Mouse (Mus musculus) limb, embryonic 13.5 days (tissue): Measurements from ENCODE around the gene Prkaca. TPM values are rescaled to one million over a fixed set of nuclear protein-coding genes. Genes with fewer than 3 reads are reported as not detected.

Experiments used
- ATAC-seq: fragments of 200-750 bp; cut with Nextera tagmentation; 2 replicates; pipeline ENCODE4 v1.8.0; 2017; ENCODE audit warnings: low read depth, moderate number of reproducible peaks, moderate TSS enrichment; ENCODE audit not compliant: low FRiP score
- H3K27ac ChIP-seq: fragments of 300-500 bp; sonication (generic); 2 replicates; pipeline ENCODE4 v1.5.1; 2015; ENCODE audit warnings: inconsistent platforms, mild to moderate bottlenecking, moderate library complexity
- H3K27me3 ChIP-seq: fragments of 300-500 bp; sonication (generic); 2 replicates; pipeline ENCODE4 v1.6.1; 2015; ENCODE audit warnings: mild to moderate bottlenecking, inconsistent platforms
- H3K36me3 ChIP-seq: fragments of 300-500 bp; sonication (generic); 2 replicates; pipeline ENCODE4 v1.6.1; 2015; ENCODE audit warnings: inconsistent platforms, mild to moderate bottlenecking, moderate library complexity
- H3K4me1 ChIP-seq: fragments of 300-500 bp; sonication (generic); 2 replicates; pipeline ENCODE4 v1.6.1; 2015; ENCODE audit warnings: inconsistent platforms
- H3K4me2 ChIP-seq: fragments of 300-500 bp; sonication (generic); replicated peaks from 2 replicates; pipeline ENCODE4 v1.6.1; 2015; ENCODE audit warnings: inconsistent platforms, mild to moderate bottlenecking, moderate library complexity
- H3K4me3 ChIP-seq: fragments of 300-500 bp; sonication (generic); 2 replicates; pipeline ENCODE4 v1.5.1; 2015; ENCODE audit warnings: moderate library complexity, mild to moderate bottlenecking, inconsistent platforms
- H3K9ac ChIP-seq: fragments of 300-500 bp; sonication (generic); 2 replicates; pipeline ENCODE4 v1.6.1; 2015; ENCODE audit warnings: mild to moderate bottlenecking, inconsistent platforms
- H3K9me3 ChIP-seq: fragments of 300-500 bp; sonication (generic); 2 replicates; pipeline ENCODE4 v1.6.1; 2016; ENCODE audit warnings: inconsistent platforms
- WGBS: fragments of 180-500 bp; shearing (Covaris S2); methylation state at CpG from one replicate; pipeline ENCODE4 v1.1.7; 2015; 5-methylcytosine and 5-hydroxymethylcytosine counted together
- polyA plus RNA-seq: library from polyadenylated mRNA; unstranded; fragments of >200 nt; fragmentation: Nextera tagmentation; extraction: Ambion mirVana; gene quantifications from 2 replicates; pipeline ENCODE4 v1.2.1, GENCODE M21; 2015

Gene Prkaca
- polyA plus RNA-seq, 1 experiment from 2014 or later, result 174 TPM

GRCm38 (mm10) chr8:83996567-83997505 lies 24.0 kb downstream of the Prkaca start:
- Histone ChIP-seq H3K9me3 (no peaks in the 10 kb centered on the region), H3K4me2 (peak overlapping the region; percentile 85), H3K27me3 (0 out of 2 replicates have a peak, but pooled peaks cover 12% of the 10 kb centered on the region), H3K27ac (peak overlapping the region; percentile 98), H3K4me1 (peaks cover 38% of the 10 kb centered on the region), H3K36me3 (peaks cover 54% of the 10 kb centered on the region), H3K4me3 (peak overlapping the region; percentile 78), H3K9ac (peak overlapping the region; percentile 95)
- WGBS, result 0% methylated on average over 38 of the region's 103 CpGs
- ATAC-seq, result peak; percentile 79

GRCm38 (mm10) chr8:83997511-83998141 lies 24.8 kb downstream of the Prkaca start, which contains the start of gene Samd1:
Samd1 (plus strand) TSS chr8:83997672.
- Histone ChIP-seq H3K4me3 (peak within 1 kb of the TSS; percentile 78), H3K4me1 (peaks cover 39% of the 10 kb centered on the region), H3K27me3 (0 out of 2 replicates have a peak, but pooled peaks cover 12% of the 10 kb centered on the region), H3K36me3 (peaks cover 52% of the 10 kb centered on the region), H3K9ac (peak within 1 kb of the TSS; percentile 95), H3K9me3 (no peaks in the 10 kb centered on the region), H3K27ac (peak within 1 kb of the TSS; percentile 98), H3K4me2 (peak within 1 kb of the TSS; percentile 85)
- ATAC-seq, result peak; percentile 18; the same call in 1 of the 2 replicates
- under 1% methylated on average over 56 of the region's 112 CpGs for WGBS

DNA sequence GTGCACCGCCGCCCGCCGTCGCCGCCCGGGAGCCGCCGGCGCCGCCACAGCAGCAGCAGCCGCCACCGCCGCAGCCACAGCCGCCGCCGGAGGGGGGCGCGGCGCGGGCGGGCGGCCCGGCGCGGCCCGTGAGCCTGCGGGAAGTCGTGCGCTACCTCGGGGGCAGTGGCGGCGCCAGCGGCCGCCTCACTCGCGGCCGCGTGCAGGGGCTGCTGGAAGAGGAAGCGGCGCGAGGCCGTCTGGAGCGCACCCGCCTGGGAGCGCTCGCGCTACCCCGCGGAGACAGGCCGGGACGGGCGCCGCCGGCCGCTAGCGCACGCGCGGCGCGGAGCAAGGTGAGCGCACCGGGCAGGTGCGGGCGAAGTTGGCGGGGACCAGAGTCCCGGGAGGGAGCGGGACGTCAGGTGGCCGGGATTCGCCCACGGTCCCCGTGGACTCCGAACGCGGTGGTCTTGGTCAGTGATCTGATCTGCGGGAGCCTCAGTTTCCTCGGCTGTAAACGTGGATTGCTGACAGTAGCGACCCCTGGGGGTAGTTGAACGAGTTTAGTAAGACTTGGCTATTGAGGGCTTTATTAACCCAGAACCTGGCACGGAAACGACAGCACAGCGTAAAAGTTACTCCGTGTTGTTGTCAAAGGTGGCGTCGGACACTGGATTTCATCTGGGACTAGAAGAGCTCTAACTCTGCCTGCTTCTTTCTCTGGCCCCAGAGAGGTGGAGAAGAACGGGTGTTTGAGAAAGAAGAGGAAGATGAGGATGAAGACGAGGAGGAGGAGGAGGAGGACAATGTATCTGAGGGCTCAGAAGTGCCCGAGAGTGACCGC lies 25.7 kb downstream of the Prkaca start:
- Histone ChIP-seq H3K4me2 (peak overlapping the region; percentile 85), H3K9ac (peak overlapping the region; percentile 82), H3K4me1 (peaks cover 46% of the 10 kb centered on the region), H3K4me3 (peak overlapping the region; percentile 75), H3K9me3 (no peaks in the 10 kb centered on the region), H3K27ac (peak overlapping the region; percentile 87), H3K27me3 (0 out of 2 replicates have a peak, but pooled peaks cover 12% of the 10 kb centered on the region), H3K36me3 (peaks cover 53% of the 10 kb centered on the region)
- ATAC-seq, result no peak
- 1% methylated on average over 70 of the region's 92 CpGs for whole genome bisulfite sequencing

- Histone ChIP-seq H3K4me1 (peaks cover 54% of the 10 kb centered on the region), H3K9me3 (no peaks in the 10 kb centered on the region), H3K4me2 (peak overlapping the region; percentile 85), H3K36me3 (peaks cover 47% of the 10 kb centered on the region), H3K27ac (0 out of 2 replicates have a peak overlapping the region, but pooled peaks have one; percentile 87), H3K4me3 (peak overlapping the region; percentile 75), H3K27me3 (0 out of 2 replicates have a peak, but pooled peaks cover 12% of the 10 kb centered on the region), H3K9ac (peak overlapping the region; percentile 82)
- no peak for ATAC-seq
- 65% methylated on average over 16 of the region's 16 CpGs for whole genome bisulfite sequencing
Observed at GRCm38 (mm10) chr8:83999057-83999705, 26.4 kb downstream of the Prkaca start.

DNA sequence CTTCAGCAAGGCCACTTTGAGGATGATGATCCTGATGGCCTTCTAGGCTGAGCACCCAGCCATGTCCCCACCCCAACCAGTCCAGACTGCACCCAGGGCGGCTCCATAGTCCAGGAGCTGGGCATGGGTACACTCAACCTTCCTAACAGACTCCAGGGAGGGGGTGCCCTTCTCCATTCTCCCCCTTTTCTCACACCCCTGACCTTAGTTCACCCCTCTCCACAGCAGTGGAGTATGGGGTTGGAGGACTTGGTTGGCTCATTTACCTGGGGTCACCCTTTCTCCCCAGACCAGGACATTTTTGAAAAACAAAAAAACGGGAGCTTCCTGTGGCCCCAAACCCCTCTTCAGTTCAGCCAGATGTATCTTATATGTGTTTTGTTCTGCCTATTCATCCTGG lies 27.0 kb downstream of the Prkaca start:
- 90% methylated on average over 2 of the region's 2 CpGs for WGBS
- H3K9ac ChIP-seq, result no peak overlapping the region
- H3K4me2 ChIP-seq, result peak overlapping the region; percentile 85; the same call in 1 of the 2 replicates
- 0 out of 2 replicates have a peak, but pooled peaks cover 12% of the 10 kb centered on the region for H3K27me3 ChIP-seq
- H3K9me3 ChIP-seq, result no peaks in the 10 kb centered on the region
- H3K27ac ChIP-seq, result no peak overlapping the region
- H3K4me1 ChIP-seq, result peaks cover 57% of the 10 kb centered on the region
- no peak for ATAC-seq
- peaks cover 41% of the 10 kb centered on the region for H3K36me3 ChIP-seq
- no peak overlapping the region for H3K4me3 ChIP-seq

DNA sequence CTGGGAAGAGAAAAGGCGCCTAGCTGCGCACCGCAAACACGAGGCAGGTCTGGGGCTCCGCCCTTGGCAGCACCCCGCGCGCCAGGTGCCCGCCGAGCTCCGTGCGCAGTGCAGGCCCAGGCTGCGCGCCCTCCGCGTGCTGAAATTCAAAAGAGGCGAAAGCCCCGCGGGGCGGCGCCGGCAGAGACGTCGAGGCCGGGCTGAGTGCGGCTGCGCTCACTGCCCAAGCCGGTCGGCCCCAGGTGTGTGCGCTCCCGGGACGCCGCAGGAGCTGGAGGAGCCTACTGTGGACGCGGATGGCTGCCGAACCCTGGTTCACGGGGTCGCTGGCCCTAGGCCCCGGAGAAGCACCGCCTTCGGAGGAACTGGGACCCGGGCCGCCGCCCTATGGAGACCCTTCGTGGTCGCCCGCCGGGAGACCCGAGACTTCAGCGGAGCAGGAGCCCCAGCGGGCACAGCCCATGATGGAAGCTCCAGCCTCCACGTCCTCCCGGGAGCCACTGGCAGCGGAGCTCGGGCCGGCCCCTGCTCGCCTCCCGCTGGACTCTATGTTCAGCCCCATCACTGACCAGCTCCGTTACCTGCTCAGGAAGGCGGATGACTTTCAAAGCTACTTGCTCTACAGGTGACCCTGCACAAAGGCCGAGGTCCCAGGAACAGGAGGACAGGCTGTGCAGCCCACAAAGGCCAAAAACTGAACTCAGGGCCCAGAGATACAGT lies 28.6 kb downstream of the Prkaca start, which contains the start of gene 1700067K01Rik:
Gene 1700067K01Rik, plus strand, starts transcription at position 222 of the 720 bp plus-strand sequence.
- Histone ChIP-seq H3K4me2 (peak within 1 kb of the TSS; percentile 47), H3K27ac (no peak within 1 kb of the TSS), H3K4me1 (peaks cover 53% of the 10 kb centered on the region), H3K9ac (peak within 1 kb of the TSS; percentile 51), H3K27me3 (0 out of 2 replicates have a peak, but pooled peaks cover 12% of the 10 kb centered on the region), H3K4me3 (peak within 1 kb of the TSS; percentile 15; the same call in 1 of the 2 replicates), H3K36me3 (peaks cover 36% of the 10 kb centered on the region), H3K9me3 (no peaks in the 10 kb centered on the region)
- WGBS, result 24% methylated on average over 61 of the region's 61 CpGs
- no peak for ATAC-seq

DNA sequence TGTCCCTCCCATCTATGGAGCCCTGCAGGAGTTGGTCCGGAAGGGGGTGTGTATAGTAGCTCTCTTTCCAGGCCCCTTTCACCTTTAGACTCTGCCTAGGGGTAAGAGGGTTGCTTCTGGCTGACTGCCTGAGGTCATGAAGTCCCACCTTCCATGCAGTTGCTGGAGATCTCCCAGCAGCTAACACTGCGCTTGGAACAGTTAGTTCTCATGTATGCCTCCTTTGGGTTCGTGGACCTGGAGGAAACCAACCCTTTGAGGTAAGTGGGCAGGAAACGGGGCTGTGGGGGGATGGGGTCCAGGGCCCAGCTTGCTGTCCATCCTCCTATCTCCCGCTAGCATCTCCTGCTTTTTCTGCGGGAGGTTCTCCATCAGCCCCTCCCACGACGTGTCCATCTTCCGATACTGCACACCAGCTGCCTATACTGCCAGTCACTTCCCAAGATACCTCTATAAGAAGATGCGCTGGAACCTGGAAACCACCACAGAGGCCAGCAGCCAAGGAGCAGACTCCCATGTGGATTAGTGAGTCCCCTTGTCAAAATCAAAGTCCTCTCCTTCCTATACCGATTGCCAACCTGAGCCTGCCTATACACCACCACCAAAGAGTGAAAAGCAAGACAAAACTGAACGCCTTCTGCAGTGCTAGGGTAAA lies 30.3 kb downstream of the Prkaca start:
- Histone ChIP-seq H3K4me3 (no peak overlapping the region), H3K9ac (no peak overlapping the region), H3K9me3 (no peaks in the 10 kb centered on the region), H3K27me3 (0 out of 2 replicates have a peak, but pooled peaks cover 12% of the 10 kb centered on the region), H3K4me2 (no peak overlapping the region), H3K27ac (no peak overlapping the region), H3K36me3 (peaks cover 36% of the 10 kb centered on the region), H3K4me1 (peaks cover 52% of the 10 kb centered on the region)
- 71% methylated on average over 12 of the region's 12 CpGs for WGBS
- ATAC-seq, result no peak

GRCm38 (mm10) chr8:84003612-84004246 lies 30.9 kb downstream of the Prkaca start:
- H3K27ac ChIP-seq, result no peak overlapping the region
- H3K9ac ChIP-seq, result peak overlapping the region; percentile 85
- peaks cover 51% of the 10 kb centered on the region for H3K4me1 ChIP-seq
- 0 out of 2 replicates have a peak, but pooled peaks cover 12% of the 10 kb centered on the region for H3K27me3 ChIP-seq
- H3K36me3 ChIP-seq, result peaks cover 36% of the 10 kb centered on the region
- 71% methylated on average over 6 of the region's 6 CpGs for WGBS
- H3K9me3 ChIP-seq, result no peaks in the 10 kb centered on the region
- no peak for ATAC-seq
- H3K4me3 ChIP-seq, result peak overlapping the region; percentile 67
- H3K4me2 ChIP-seq, result peak overlapping the region; percentile 91

DNA sequence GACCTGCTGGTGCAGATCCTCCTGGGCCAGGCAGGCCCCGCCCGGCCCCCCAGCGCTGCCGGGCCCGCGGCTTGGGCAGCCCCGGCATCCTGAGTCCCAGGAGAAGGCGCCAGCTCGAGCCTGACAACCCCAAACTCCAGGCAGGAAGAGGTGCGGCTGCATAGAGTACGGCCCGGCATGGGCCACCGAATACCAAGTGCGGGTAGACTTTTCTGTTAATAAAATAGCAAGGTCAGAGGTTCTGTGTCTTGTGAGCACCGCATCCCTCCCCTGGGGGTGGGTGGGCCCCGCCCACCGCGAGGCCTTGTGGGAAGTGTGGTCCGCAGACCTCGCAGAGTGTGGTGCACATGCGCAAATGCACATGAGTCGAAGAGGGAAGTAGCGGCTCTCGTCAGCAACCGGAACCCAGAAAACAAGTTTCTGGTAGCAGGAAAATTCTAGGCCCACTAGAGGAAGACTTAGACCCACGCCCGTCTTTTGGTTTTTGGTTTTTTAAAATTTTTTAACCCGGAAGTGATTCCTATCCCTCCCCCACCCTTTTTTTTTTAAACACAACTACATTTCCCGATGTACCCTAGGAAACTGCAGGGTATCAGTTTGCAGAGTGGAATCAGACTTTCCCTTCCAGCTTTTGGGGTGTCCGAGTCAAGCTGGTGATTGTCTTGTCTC lies 31.9 kb downstream of the Prkaca start:
- Histone ChIP-seq H3K9ac (peak overlapping the region; percentile 85), H3K4me2 (peak overlapping the region; percentile 91), H3K27me3 (peaks cover 14% of the 10 kb centered on the region; the same call in 1 of the 2 replicates), H3K9me3 (no peaks in the 10 kb centered on the region), H3K4me1 (peaks cover 44% of the 10 kb centered on the region), H3K36me3 (peaks cover 29% of the 10 kb centered on the region), H3K4me3 (peak overlapping the region; percentile 67), H3K27ac (peak overlapping the region; percentile 88)
- ATAC-seq, result peak; percentile 88
- WGBS, result 1% methylated on average over 30 of the region's 30 CpGs
